Mouse (Mus musculus): ENCODE results near the gene Ly6g6d. TPM values are rescaled to one million over a fixed set of nuclear protein-coding genes. Genes with fewer than 3 reads are reported as not detected.

Gene Ly6g6d
- polyA plus RNA-seq, 1 experiment from 2014 or later: not detected

- Histone ChIP-seq H3K27ac (replicated peaks) (no peak within 1 kb of the TSS), H3K4me1 (peaks cover 13% of the 10 kb centered on the region), H3K27me3 (replicated peaks; ENCODE audit: low read depth, poor library complexity, severe bottlenecking) (no peaks in the 10 kb centered on the region), H3K9me3 (no peaks in the 10 kb centered on the region), H3K36me3 (replicated peaks) (peaks cover 12% of the 10 kb centered on the region), H3K4me3 (no peak within 1 kb of the TSS)
- WGBS: 85% methylated on average over 6 of the region's 6 CpGs
- DNase-seq (ENCODE audit: low spot score): no peak
These were observed 30.2 kb upstream of the Ly6g6d start, which contains the start of gene Ly6g5c for GRCm38 (mm10) chr17:35108097-35108496. Ly6g5c (plus strand) TSS chr17:35108279.

GRCm38 (mm10) chr17:35106522-35106921 is 28.7 kb upstream of the Ly6g6d start:
- peaks cover 28% of the 10 kb centered on the region for H3K36me3 ChIP-seq (replicated peaks)
- no peaks in the 10 kb centered on the region for H3K27me3 ChIP-seq (replicated peaks; ENCODE audit: low read depth, poor library complexity, severe bottlenecking)
- peak overlapping the region; percentile 74 for H3K27ac ChIP-seq (replicated peaks)
- H3K4me3 ChIP-seq: no peak overlapping the region; the same call in 1 of the 2 replicates
- 70% methylated on average over 3 of the region's 3 CpGs for WGBS
- no peaks in the 10 kb centered on the region for H3K9me3 ChIP-seq
- H3K4me1 ChIP-seq: peaks cover 13% of the 10 kb centered on the region
- DNase-seq (ENCODE audit: low spot score): no peak

GRCm38 (mm10) chr17:35105740-35106389 is 28.0 kb upstream of the Ly6g6d start:
- DNase-seq (ENCODE audit: low spot score): peak; percentile 49
- peaks cover 13% of the 10 kb centered on the region for H3K4me1 ChIP-seq
- H3K27me3 ChIP-seq (replicated peaks; ENCODE audit: low read depth, poor library complexity, severe bottlenecking): no peaks in the 10 kb centered on the region
- no peaks in the 10 kb centered on the region for H3K9me3 ChIP-seq
- peak overlapping the region; percentile 74 for H3K27ac ChIP-seq (replicated peaks)
- peak overlapping the region; percentile 43 for H3K4me3 ChIP-seq
- WGBS: 26% methylated on average over 13 of the region's 13 CpGs
- peaks cover 35% of the 10 kb centered on the region for H3K36me3 ChIP-seq (replicated peaks)

- 87% methylated on average over 6 of the region's 6 CpGs for WGBS
- Histone ChIP-seq H3K27ac (replicated peaks) (no peak overlapping the region), H3K36me3 (replicated peaks) (peaks cover 46% of the 10 kb centered on the region)
These were observed 26.9 kb upstream of the Ly6g6d start for GRCm38 (mm10) chr17:35104754-35105153.

GRCm38 (mm10) chr17:35104079-35104478 is 26.2 kb upstream of the Ly6g6d start:
- 91% methylated on average over 7 of the region's 7 CpGs for WGBS

More at GRCm38 (mm10) chr17:35104754-35105153, 26.9 kb upstream of the Ly6g6d start:
- no peak for DNase-seq (ENCODE audit: low spot score)
- Histone ChIP-seq H3K4me3 (no peak overlapping the region), H3K4me1 (peaks cover 13% of the 10 kb centered on the region), H3K9me3 (no peaks in the 10 kb centered on the region), H3K27me3 (replicated peaks; ENCODE audit: low read depth, poor library complexity, severe bottlenecking) (no peaks in the 10 kb centered on the region)

GRCm38 (mm10) chr17:35103221-35103690 is 25.4 kb upstream of the Ly6g6d start:
- no peaks in the 10 kb centered on the region for H3K9me3 ChIP-seq
- H3K36me3 ChIP-seq (replicated peaks): peaks cover 61% of the 10 kb centered on the region
- no peak overlapping the region for H3K27ac ChIP-seq (replicated peaks)
- peaks cover 13% of the 10 kb centered on the region for H3K4me1 ChIP-seq
- WGBS: 74% methylated on average over 6 of the region's 6 CpGs
- no peaks in the 10 kb centered on the region for H3K27me3 ChIP-seq (replicated peaks; ENCODE audit: low read depth, poor library complexity, severe bottlenecking)
- no peak overlapping the region; the same call in 1 of the 2 replicates for H3K4me3 ChIP-seq
- DNase-seq (ENCODE audit: low spot score): no peak

More at GRCm38 (mm10) chr17:35104079-35104478, 26.2 kb upstream of the Ly6g6d start:
- Histone ChIP-seq H3K36me3 (replicated peaks) (peaks cover 52% of the 10 kb centered on the region), H3K4me3 (no peak overlapping the region; the same call in 1 of the 2 replicates), H3K4me1 (peaks cover 13% of the 10 kb centered on the region), H3K9me3 (no peaks in the 10 kb centered on the region), H3K27me3 (replicated peaks; ENCODE audit: low read depth, poor library complexity, severe bottlenecking) (no peaks in the 10 kb centered on the region), H3K27ac (replicated peaks) (no peak overlapping the region)
- DNase-seq (ENCODE audit: low spot score): no peak

- peak overlapping the region; percentile 5; the same call in 1 of the 2 replicates for H3K4me3 ChIP-seq
- no peak for DNase-seq (ENCODE audit: low spot score)
- no peaks in the 10 kb centered on the region for H3K27me3 ChIP-seq (replicated peaks; ENCODE audit: low read depth, poor library complexity, severe bottlenecking)
- no peaks in the 10 kb centered on the region for H3K9me3 ChIP-seq
- 76% methylated on average over 8 of the region's 8 CpGs for WGBS
- H3K36me3 ChIP-seq (replicated peaks): peaks cover 69% of the 10 kb centered on the region
- no peak overlapping the region for H3K27ac ChIP-seq (replicated peaks)
- peaks cover 13% of the 10 kb centered on the region for H3K4me1 ChIP-seq
These were observed 24.4 kb upstream of the Ly6g6d start for GRCm38 (mm10) chr17:35102299-35102698.

- 88% methylated on average over 11 of the region's 11 CpGs for WGBS
- H3K9me3 ChIP-seq: no peaks in the 10 kb centered on the region
- peaks cover 80% of the 10 kb centered on the region for H3K36me3 ChIP-seq (replicated peaks)
- H3K27me3 ChIP-seq (replicated peaks; ENCODE audit: low read depth, poor library complexity, severe bottlenecking): no peaks in the 10 kb centered on the region
- no peak overlapping the region for H3K27ac ChIP-seq (replicated peaks)
- H3K4me1 ChIP-seq: peaks cover 11% of the 10 kb centered on the region
- peak overlapping the region; percentile 5; the same call in 1 of the 2 replicates for H3K4me3 ChIP-seq
- DNase-seq (ENCODE audit: low spot score): no peak
These were observed 23.3 kb upstream of the Ly6g6d start for GRCm38 (mm10) chr17:35101161-35101560.

- WGBS: 84% methylated on average over 10 of the region's 10 CpGs
- Histone ChIP-seq H3K27me3 (replicated peaks; ENCODE audit: low read depth, poor library complexity, severe bottlenecking) (no peaks in the 10 kb centered on the region), H3K4me3 (no peak overlapping the region), H3K27ac (replicated peaks) (no peak overlapping the region), H3K4me1 (peaks cover 5% of the 10 kb centered on the region; the same call in 1 of the 2 replicates), H3K9me3 (no peaks in the 10 kb centered on the region), H3K36me3 (replicated peaks) (peaks cover 89% of the 10 kb centered on the region)
- no peak for DNase-seq (ENCODE audit: low spot score)
These were observed 22.4 kb upstream of the Ly6g6d start for GRCm38 (mm10) chr17:35100196-35100765.

GRCm38 (mm10) chr17:35097164-35097655 is 19.3 kb upstream of the Ly6g6d start:
- WGBS: 81% methylated on average over 12 of the region's 12 CpGs
- no peak overlapping the region for H3K4me3 ChIP-seq
- H3K27me3 ChIP-seq (replicated peaks; ENCODE audit: low read depth, poor library complexity, severe bottlenecking): no peaks in the 10 kb centered on the region
- no peak overlapping the region for H3K27ac ChIP-seq (replicated peaks)
- peaks cover 97% of the 10 kb centered on the region for H3K36me3 ChIP-seq (replicated peaks)
- no peaks in the 10 kb centered on the region for H3K9me3 ChIP-seq
- no peaks in the 10 kb centered on the region; the same call in 1 of the 2 replicates for H3K4me1 ChIP-seq
- no peak for DNase-seq (ENCODE audit: low spot score)

- Histone ChIP-seq H3K9me3 (no peaks in the 10 kb centered on the region), H3K4me1 (no peaks in the 10 kb centered on the region; the same call in 1 of the 2 replicates), H3K27me3 (replicated peaks; ENCODE audit: low read depth, poor library complexity, severe bottlenecking) (no peaks in the 10 kb centered on the region), H3K36me3 (replicated peaks) (peaks cover 97% of the 10 kb centered on the region), H3K27ac (replicated peaks) (no peak overlapping the region; the same call in 1 of the 2 replicates), H3K4me3 (no peak overlapping the region)
- WGBS: 84% methylated on average over 12 of the region's 12 CpGs
- DNase-seq (ENCODE audit: low spot score): no peak
These were observed 18.7 kb upstream of the Ly6g6d start for GRCm38 (mm10) chr17:35096597-35096996.

- H3K36me3 ChIP-seq (replicated peaks): peaks cover 83% of the 10 kb centered on the region
- WGBS: 92% methylated on average over 15 of the region's 15 CpGs
These were observed 16.9 kb upstream of the Ly6g6d start for GRCm38 (mm10) chr17:35094475-35095365.

More at GRCm38 (mm10) chr17:35094475-35095365, 16.9 kb upstream of the Ly6g6d start:
- no peaks in the 10 kb centered on the region for H3K9me3 ChIP-seq
- H3K4me3 ChIP-seq: peak overlapping the region; percentile 16; the same call in 1 of the 2 replicates
- peaks cover 12% of the 10 kb centered on the region for H3K4me1 ChIP-seq
- H3K27ac ChIP-seq (replicated peaks): no peak overlapping the region
- no peak for DNase-seq (ENCODE audit: low spot score)
- H3K27me3 ChIP-seq (replicated peaks; ENCODE audit: low read depth, poor library complexity, severe bottlenecking): no peaks in the 10 kb centered on the region

Measured in embryonic facial prominence, embryonic 10.5 days (tissue).